Mouse (Mus musculus) heart, adult 2 months (tissue): ENCODE data around the gene 4930544D05Rik.

Experiments used
- CTCF ChIP-seq: fragments of 200-600 bp; IDR thresholded peaks from 2 replicates; pipeline ENCODE4 v1.8.1; 2022; ENCODE audit warnings: antibody characterized with exemption, mild to moderate bottlenecking, moderate library complexity
- EP300 ChIP-seq: fragments of 200-500 bp; IDR thresholded peaks from 2 replicates; pipeline ENCODE4 v1.6.1; 2011; ENCODE audit warnings: low read depth, low read length, control low read depth; ENCODE audit not compliant: insufficient read depth
- POLR2A ChIP-seq: fragments of 200-500 bp; IDR thresholded peaks from 2 replicates; pipeline ENCODE4 v1.6.1; 2011; ENCODE audit warnings: mild to moderate bottlenecking, low read depth, low read length, control low read depth; ENCODE audit not compliant: insufficient read depth

- TF ChIP-seq CTCF (no peak), POLR2A (no peak), EP300 (no peak)
Measured at GRCm38 (mm10) chr11:70638714-70639278, 23.1 kb downstream of the 4930544D05Rik start, which contains the start of gene Gp1ba.
